Mouse (Mus musculus): ENCODE results near the gene Olfr1200. TPM values are rescaled to one million over a fixed set of nuclear protein-coding genes. Genes with fewer than 3 reads are reported as not detected.

The Olfr1200 gene
- polyA plus RNA-seq (2014; fragmentation: Illumina TruSeq; extraction: RNeasy Lipid Tissue Mini Kit (QIAGEN cat#74804); ENCODE audit: low read depth, low replicate concordance), result not detected

DNA sequence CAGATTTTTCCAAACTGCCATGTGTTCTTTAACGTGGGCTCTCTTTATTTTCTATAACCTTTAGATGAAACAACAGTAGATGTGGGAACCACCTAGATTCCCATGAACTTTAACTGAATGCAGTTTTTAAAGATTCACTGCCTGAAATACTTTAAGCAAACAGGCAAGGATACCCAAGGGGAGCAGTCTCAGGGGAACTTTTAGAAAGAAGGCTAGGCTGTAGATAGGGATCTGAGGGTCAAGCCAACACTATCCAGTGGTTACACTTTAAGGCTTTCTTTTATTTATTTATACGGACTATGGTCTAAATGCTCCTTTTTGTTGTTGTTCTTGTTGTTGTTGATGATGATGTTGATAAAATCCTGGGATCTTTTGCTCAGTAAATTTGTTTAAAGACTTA lies at the start of gene Olfr1200:
Gene Olfr1200, minus strand, starts transcription at position 101 of the 400 bp plus-strand sequence.

DNA sequence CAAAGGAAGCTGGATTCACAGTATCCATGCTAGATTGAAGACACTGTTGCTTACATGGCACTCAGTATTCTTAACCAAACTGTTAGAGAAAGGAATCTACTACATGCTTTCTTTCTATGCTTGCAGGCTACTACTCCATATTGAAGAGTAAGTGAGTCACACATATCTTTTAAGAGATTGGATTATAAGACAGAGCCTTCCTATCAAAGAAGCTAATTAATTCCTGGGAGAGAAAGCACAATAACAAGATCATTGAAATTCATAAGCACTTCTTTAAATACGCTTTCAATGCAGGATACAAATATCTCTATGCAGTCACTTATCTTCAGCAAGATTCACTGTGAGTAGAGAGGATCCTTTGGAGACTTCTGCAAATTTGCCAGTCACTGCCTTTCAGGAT lies 43.9 kb upstream of the Olfr1200 start, which contains the start of gene Olfr1202:
Gene Olfr1202, plus strand, starts transcription at position 301 of the 400 bp plus-strand sequence.

DNA sequence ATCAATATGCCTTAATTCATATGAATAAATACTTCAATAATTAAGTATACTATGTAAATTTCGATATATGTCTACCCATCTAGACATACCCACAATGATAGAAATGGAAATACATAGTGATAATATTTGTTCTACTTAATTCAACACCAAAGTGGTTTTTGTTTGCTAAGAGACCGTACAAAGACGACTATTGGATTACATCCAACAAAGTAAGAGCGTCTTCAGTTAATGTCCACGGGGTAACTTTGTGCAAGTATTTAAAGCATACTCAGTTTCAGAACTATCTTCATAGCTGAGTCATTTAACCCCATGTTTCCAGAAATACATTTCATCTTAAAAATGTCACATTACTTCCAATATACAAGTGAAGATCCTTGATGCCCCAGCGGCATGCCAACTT lies 22.4 kb upstream of the Olfr1200 start, which contains the start of gene Olfr1201:
Gene Olfr1201, plus strand, starts transcription at position 301 of the 400 bp plus-strand sequence.

DNA sequence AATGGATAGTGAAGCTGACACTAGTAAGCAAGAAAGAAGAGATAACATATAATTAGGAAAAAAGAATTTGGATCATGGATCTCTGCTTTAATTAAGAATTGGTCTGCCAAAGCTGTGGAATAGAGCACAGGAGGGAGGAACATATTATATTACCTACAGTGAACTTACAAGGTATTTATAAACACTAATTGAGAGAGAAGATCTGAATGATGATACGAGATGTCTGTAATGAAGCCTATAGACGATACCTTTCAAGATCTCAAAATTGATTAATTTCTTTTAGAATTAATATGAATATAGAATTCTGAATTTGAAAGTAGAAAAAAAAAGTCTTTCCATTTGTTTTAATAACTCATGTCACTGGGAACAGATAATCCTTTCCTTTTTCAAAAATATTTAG lies 9.9 kb downstream of the Olfr1200 start, which contains the start of gene Olfr1199:
Gene Olfr1199, minus strand, starts transcription at position 101 of the 400 bp plus-strand sequence.

DNA sequence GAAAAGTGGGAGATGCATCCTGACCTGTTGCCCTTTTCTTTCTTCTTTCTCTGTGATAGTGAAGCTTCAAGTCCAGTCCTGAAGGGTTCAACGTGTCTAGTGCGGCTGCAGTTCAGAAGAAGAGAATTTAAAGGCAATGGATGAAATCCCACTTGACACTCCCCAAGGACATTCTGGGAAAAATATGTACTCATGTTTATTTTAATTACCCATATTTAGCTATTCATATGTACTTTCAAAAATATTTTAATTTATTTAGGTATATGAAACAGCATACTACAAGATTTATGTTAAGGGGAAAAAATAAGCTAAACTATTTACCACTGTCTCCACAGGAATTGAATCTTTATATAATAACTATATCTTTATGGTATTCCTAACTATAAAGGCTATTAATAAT lies 19.0 kb downstream of the Olfr1200 start, which contains the start of gene Olfr1198:
Gene Olfr1198, minus strand, starts transcription at position 101 of the 400 bp plus-strand sequence.

DNA sequence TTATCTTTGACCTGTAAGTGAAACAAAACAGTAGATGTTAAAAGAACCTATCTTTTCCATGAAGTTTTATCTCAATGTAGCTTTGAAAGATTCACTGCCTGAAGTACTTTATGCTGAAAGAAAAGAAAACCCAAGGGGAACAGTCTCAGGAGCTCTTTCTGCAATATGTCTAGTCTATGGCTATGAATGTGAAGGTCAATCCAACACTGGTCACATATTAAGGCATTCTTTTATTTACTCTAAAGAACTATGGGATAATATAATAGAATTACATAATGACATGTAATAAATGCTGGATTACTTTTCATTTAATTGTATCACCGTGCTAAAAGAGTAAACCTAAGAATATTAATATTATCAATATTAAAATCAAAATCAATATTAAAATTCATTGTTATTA lies 38.0 kb downstream of the Olfr1200 start, which contains the start of gene Olfr1197:
Gene Olfr1197, minus strand, starts transcription at position 101 of the 400 bp plus-strand sequence.

Other genes with a start within 250 kb of the Olfr1200 start
- gene Olfr1188, start 213.6 kb downstream of the Olfr1200 start, polyA plus RNA-seq (2014; fragmentation: Illumina TruSeq; extraction: RNeasy Lipid Tissue Mini Kit (QIAGEN cat#74804); ENCODE audit: low read depth, low replicate concordance), result not detected
- gene Olfr1189, start 184.0 kb downstream of the Olfr1200 start, polyA plus RNA-seq (2014; fragmentation: Illumina TruSeq; extraction: RNeasy Lipid Tissue Mini Kit (QIAGEN cat#74804); ENCODE audit: low read depth, low replicate concordance), result not detected
- 0.07 TPM for gene Olfr1191-ps1, start 129.9 kb downstream of the Olfr1200 start, polyA plus RNA-seq (2014; fragmentation: Illumina TruSeq; extraction: RNeasy Lipid Tissue Mini Kit (QIAGEN cat#74804); ENCODE audit: low read depth, low replicate concordance)
- 0.20 TPM for gene Olfr1192-ps1, start 122.0 kb downstream of the Olfr1200 start, polyA plus RNA-seq (2014; fragmentation: Illumina TruSeq; extraction: RNeasy Lipid Tissue Mini Kit (QIAGEN cat#74804); ENCODE audit: low read depth, low replicate concordance)
- gene Olfr1193, start 94.9 kb downstream of the Olfr1200 start, polyA plus RNA-seq (2014; fragmentation: Illumina TruSeq; extraction: RNeasy Lipid Tissue Mini Kit (QIAGEN cat#74804); ENCODE audit: low read depth, low replicate concordance), result 0.24 TPM
- not detected for gene Olfr1195, start 81.3 kb downstream of the Olfr1200 start, polyA plus RNA-seq (2014; fragmentation: Illumina TruSeq; extraction: RNeasy Lipid Tissue Mini Kit (QIAGEN cat#74804); ENCODE audit: low read depth, low replicate concordance)
- gene Olfr1196, start 65.9 kb downstream of the Olfr1200 start, polyA plus RNA-seq (2014; fragmentation: Illumina TruSeq; extraction: RNeasy Lipid Tissue Mini Kit (QIAGEN cat#74804); ENCODE audit: low read depth, low replicate concordance), result not detected
- gene Olfr1197, start 38.1 kb downstream of the Olfr1200 start, polyA plus RNA-seq (2014; fragmentation: Illumina TruSeq; extraction: RNeasy Lipid Tissue Mini Kit (QIAGEN cat#74804); ENCODE audit: low read depth, low replicate concordance), result not detected
- gene Olfr1198, start 19.1 kb downstream of the Olfr1200 start, polyA plus RNA-seq (2014; fragmentation: Illumina TruSeq; extraction: RNeasy Lipid Tissue Mini Kit (QIAGEN cat#74804); ENCODE audit: low read depth, low replicate concordance), result not detected
- gene Olfr1199, start 10.0 kb downstream of the Olfr1200 start, polyA plus RNA-seq (2014; fragmentation: Illumina TruSeq; extraction: RNeasy Lipid Tissue Mini Kit (QIAGEN cat#74804); ENCODE audit: low read depth, low replicate concordance), result not detected
- gene Olfr1201, start 22.5 kb upstream of the Olfr1200 start, polyA plus RNA-seq (2014; fragmentation: Illumina TruSeq; extraction: RNeasy Lipid Tissue Mini Kit (QIAGEN cat#74804); ENCODE audit: low read depth, low replicate concordance), result not detected
- not detected for gene Olfr1202, start 44.0 kb upstream of the Olfr1200 start, polyA plus RNA-seq (2014; fragmentation: Illumina TruSeq; extraction: RNeasy Lipid Tissue Mini Kit (QIAGEN cat#74804); ENCODE audit: low read depth, low replicate concordance)
- not detected for gene Olfr1205, start 59.2 kb upstream of the Olfr1200 start, polyA plus RNA-seq (2014; fragmentation: Illumina TruSeq; extraction: RNeasy Lipid Tissue Mini Kit (QIAGEN cat#74804); ENCODE audit: low read depth, low replicate concordance)
- gene Olfr1204, start 78.8 kb upstream of the Olfr1200 start, polyA plus RNA-seq (2014; fragmentation: Illumina TruSeq; extraction: RNeasy Lipid Tissue Mini Kit (QIAGEN cat#74804); ENCODE audit: low read depth, low replicate concordance), result not detected
- gene Olfr1206, start 92.7 kb upstream of the Olfr1200 start, polyA plus RNA-seq (2014; fragmentation: Illumina TruSeq; extraction: RNeasy Lipid Tissue Mini Kit (QIAGEN cat#74804); ENCODE audit: low read depth, low replicate concordance), result not detected
- not detected for gene Olfr1208, start 131.8 kb upstream of the Olfr1200 start, polyA plus RNA-seq (2014; fragmentation: Illumina TruSeq; extraction: RNeasy Lipid Tissue Mini Kit (QIAGEN cat#74804); ENCODE audit: low read depth, low replicate concordance)
- not detected for gene Olfr1209, start 144.7 kb upstream of the Olfr1200 start, polyA plus RNA-seq (2014; fragmentation: Illumina TruSeq; extraction: RNeasy Lipid Tissue Mini Kit (QIAGEN cat#74804); ENCODE audit: low read depth, low replicate concordance)
- not detected for gene Olfr1211, start 167.6 kb upstream of the Olfr1200 start, polyA plus RNA-seq (2014; fragmentation: Illumina TruSeq; extraction: RNeasy Lipid Tissue Mini Kit (QIAGEN cat#74804); ENCODE audit: low read depth, low replicate concordance)
- gene Olfr1212, start 183.5 kb upstream of the Olfr1200 start, polyA plus RNA-seq (2014; fragmentation: Illumina TruSeq; extraction: RNeasy Lipid Tissue Mini Kit (QIAGEN cat#74804); ENCODE audit: low read depth, low replicate concordance), result not detected
- not detected for gene Gm13762, start 209.8 kb upstream of the Olfr1200 start, polyA plus RNA-seq (2014; fragmentation: Illumina TruSeq; extraction: RNeasy Lipid Tissue Mini Kit (QIAGEN cat#74804); ENCODE audit: low read depth, low replicate concordance)
- gene Olfr1214, start 222.2 kb upstream of the Olfr1200 start, polyA plus RNA-seq (2014; fragmentation: Illumina TruSeq; extraction: RNeasy Lipid Tissue Mini Kit (QIAGEN cat#74804); ENCODE audit: low read depth, low replicate concordance), result not detected
- not detected for gene Olfr1215, start 236.5 kb upstream of the Olfr1200 start, polyA plus RNA-seq (2014; fragmentation: Illumina TruSeq; extraction: RNeasy Lipid Tissue Mini Kit (QIAGEN cat#74804); ENCODE audit: low read depth, low replicate concordance)
- gene Olfr1216, start 247.9 kb upstream of the Olfr1200 start, polyA plus RNA-seq (2014; fragmentation: Illumina TruSeq; extraction: RNeasy Lipid Tissue Mini Kit (QIAGEN cat#74804); ENCODE audit: low read depth, low replicate concordance), result not detected

All from testis, adult 10 weeks (tissue).